Mouse (Mus musculus): ENCODE data around the gene Adgrg1. TPM values are rescaled to one million over a fixed set of nuclear protein-coding genes. Genes with fewer than 3 reads are reported as not detected.

Gene Adgrg1
- not detected for polyA plus RNA-seq (2017; shearing (Covaris generic))

DNA sequence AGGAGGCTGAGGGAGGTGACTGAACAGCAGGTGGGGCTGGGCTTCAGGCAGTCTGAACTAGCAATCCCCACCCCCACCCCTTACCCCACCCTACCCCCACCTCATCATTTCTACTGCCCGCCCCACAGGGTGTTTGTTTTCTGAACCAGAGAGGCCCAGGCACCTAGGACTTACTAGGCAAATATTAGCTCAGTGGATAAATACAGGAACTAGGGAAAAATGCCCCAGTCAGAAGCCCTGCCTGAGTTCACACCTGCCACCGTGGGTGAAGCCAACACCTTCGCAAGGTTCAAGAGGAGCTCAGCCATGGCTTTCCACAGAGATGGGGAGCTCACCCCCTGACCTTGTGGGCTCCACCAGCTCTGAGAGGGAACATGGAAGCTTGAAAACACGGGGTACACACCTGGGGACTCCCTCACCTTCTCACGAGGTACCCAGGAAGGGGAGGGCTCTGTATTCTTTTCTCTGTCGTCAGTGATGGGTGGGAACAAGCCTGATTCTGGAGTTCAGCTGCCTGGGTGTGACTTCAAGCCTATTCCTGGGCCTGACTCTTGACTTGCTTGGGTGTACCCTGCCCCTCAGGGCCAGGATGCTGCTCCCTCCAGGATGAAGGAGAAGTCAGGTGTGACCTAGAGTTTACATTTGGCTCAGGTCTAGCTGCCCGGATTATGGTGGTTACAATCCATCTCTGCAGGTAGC is at the start of gene Adgrg1:
Gene Adgrg1 (plus strand): TSS at position 285 of the 699 bp plus-strand sequence.

DNA sequence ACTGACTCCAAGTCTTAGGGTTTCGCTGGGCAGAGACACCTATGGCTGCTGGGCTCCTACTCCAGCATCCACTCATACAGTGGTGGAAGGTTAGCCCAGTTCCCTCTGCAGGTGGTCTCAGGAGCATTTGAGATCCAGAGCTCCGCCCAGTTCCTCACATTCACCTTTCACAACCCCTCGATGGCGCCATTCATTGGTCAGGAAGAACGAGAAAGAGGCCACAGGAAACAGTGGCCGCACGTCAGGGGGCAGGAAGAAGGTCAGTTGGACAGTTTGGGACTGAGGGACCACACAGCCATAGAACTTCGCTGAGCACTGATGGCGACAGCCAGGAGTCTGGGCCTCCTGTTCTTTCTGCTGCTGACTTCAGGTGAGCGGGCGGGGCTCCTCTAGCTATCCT is 42.9 kb downstream of the Adgrg1 start, which contains the start of gene Adgrg3:
Gene Adgrg3 (plus strand): TSS at position 242 of the 400 bp plus-strand sequence.

DNA sequence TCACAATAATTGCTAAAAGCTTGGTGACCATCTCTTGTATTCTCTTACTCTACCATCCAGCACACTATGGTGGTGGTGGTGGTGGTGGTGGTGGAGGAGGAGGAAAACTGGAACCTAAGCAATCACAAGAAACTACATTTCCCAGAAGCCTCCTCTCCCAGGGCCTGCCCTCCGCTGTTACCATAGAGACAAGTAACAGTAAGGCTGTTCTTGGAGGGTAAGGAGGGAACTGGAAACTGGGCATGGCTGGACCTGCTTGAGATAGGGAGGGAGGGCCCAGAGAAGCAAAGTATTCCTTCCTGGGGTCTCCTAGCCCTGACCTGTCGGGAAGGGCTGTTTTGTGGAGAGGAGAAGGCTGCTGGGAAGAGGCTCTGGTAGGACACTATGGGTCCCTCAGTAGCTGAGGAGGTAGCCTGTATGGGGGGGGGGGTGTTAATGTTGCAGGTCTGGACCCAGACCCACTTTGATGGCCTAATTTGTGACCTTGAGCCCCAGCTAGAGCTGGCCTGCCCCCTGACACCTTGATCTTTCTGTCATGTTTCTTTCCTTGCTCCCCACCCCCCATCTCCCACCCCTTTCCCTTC is 80.5 kb downstream of the Adgrg1 start, which contains the start of gene Drc7:
Gene Drc7 (plus strand): TSS at position 177 of the 584 bp plus-strand sequence.

Other genes with a start within 250 kb of the Adgrg1 start
- 0.45 TPM for gene Ccl22, start 229.2 kb upstream of the Adgrg1 start, polyA plus RNA-seq (2017; shearing (Covaris generic))
- gene Cx3cl1, start 202.7 kb upstream of the Adgrg1 start, polyA plus RNA-seq (2017; shearing (Covaris generic)), result 0.96 TPM
- not detected for gene Ccl17, start 164.3 kb upstream of the Adgrg1 start, polyA plus RNA-seq (2017; shearing (Covaris generic))
- gene Coq9, start 136.4 kb upstream of the Adgrg1 start, polyA plus RNA-seq (2017; shearing (Covaris generic)), result 42.0 TPM
- 107 TPM for gene Ciapin1, start 136.4 kb upstream of the Adgrg1 start, polyA plus RNA-seq (2017; shearing (Covaris generic))
- gene Polr2c, start 117.3 kb upstream of the Adgrg1 start, polyA plus RNA-seq (2017; shearing (Covaris generic)), result 90.3 TPM
- gene Dok4, start 98.4 kb upstream of the Adgrg1 start, polyA plus RNA-seq (2017; shearing (Covaris generic)), result 1.1 TPM
- gene Ccdc102a, start 56.7 kb upstream of the Adgrg1 start, polyA plus RNA-seq (2017; shearing (Covaris generic)), result not detected
- gene Adgrg5, start 51.1 kb upstream of the Adgrg1 start, polyA plus RNA-seq (2017; shearing (Covaris generic)), result not detected
- gene Adgrg3, start 42.9 kb downstream of the Adgrg1 start, polyA plus RNA-seq (2017; shearing (Covaris generic)), result 4.8 TPM
- gene Drc7, start 80.4 kb downstream of the Adgrg1 start, polyA plus RNA-seq (2017; shearing (Covaris generic)), result 0.39 TPM
- gene Katnb1, start 106.4 kb downstream of the Adgrg1 start, polyA plus RNA-seq (2017; shearing (Covaris generic)), result 34.7 TPM
- gene Kifc3, start 228.1 kb downstream of the Adgrg1 start, polyA plus RNA-seq (2017; shearing (Covaris generic)), result 0.39 TPM